Mouse (Mus musculus): ENCODE data around the gene Abhd5. TPM values are rescaled to one million over a fixed set of nuclear protein-coding genes. Genes with fewer than 3 reads are reported as not detected.

Gene Abhd5
- total and polyA plus RNA-seq, 3 experiments, result 14.2 to 20.2 TPM; not detected in 1

DNA sequence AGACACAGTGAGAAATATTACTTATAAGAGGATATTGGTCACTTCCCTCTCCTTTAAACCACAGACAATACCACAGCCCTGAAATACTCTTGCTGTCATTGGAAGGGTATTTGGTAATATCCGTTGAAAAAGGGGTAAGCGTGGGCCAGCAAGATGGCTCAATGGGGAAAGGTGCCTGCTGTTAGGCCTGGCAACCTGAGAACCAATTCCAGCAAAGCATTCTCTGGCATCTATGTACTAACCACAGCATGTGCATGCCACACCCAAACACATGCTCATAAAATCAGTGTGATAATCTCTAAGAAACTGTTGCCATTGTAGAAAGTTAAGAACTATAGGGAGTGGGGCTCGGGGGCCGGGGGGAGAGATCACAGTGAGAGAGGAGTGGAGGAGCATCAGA, 2.1 kb upstream of the Abhd5 start:
- DNase-seq (ENCODE audit: low read depth, low spot score), result peak; percentile 34
- Histone ChIP-seq H3K9ac (ENCODE audit: control insufficient read depth, low read depth, low read length, poor library complexity, severe bottlenecking) (no peak overlapping the region), H3K27me3 (ENCODE audit: control insufficient read depth in 1 of 2, insufficient read depth in 2 of 2, low read length in 2 of 2) (no peaks in the 10 kb centered on the region), H3K79me2 (ENCODE audit: control insufficient read depth, insufficient read depth, low read length, poor library complexity) (peaks cover 4% of the 10 kb centered on the region), H3K4me3 (ENCODE audit: control insufficient read depth in 1 of 2, insufficient read depth in 1 of 2, low read depth in 2 of 2, low read length in 2 of 2) (no peak overlapping the region), H3K36me3 (ENCODE audit: control insufficient read depth in 1 of 2, insufficient read depth in 2 of 2, low read length in 2 of 2) (peaks cover 0 to 37% of the 10 kb centered on the region in 2 experiments; a peak in 2 of 4 replicates), H3K27ac (ENCODE audit: control insufficient read depth, low read depth, low read length) (no peak overlapping the region), H3K9me3 (replicated peaks; ENCODE audit: insufficient read depth, low read length) (no peaks in the 10 kb centered on the region), H3K4me1 (ENCODE audit: control insufficient read depth in 1 of 2, insufficient read depth in 2 of 2, low read length in 2 of 2) (peaks cover 20 to 33% of the 10 kb centered on the region in 2 experiments)
- no peak for TF ChIP-seq CTCF (IDR thresholded peaks at IDR 0.05 in 2 of 3, conservative IDR thresholded peaks at IDR 0.05 in 1 of 3; ENCODE audit: control insufficient read depth in 1 of 3, insufficient read depth in 1 of 3, low read depth in 2 of 3, low read length in 3 of 3, poor library complexity in 1 of 3, severe bottlenecking in 1 of 3)
- peak; percentile 37; the same call in 1 of the 2 replicates for TF ChIP-seq RCOR1 (IDR thresholded peaks at IDR 0.05; ENCODE audit: low read depth, low read length)
- TF ChIP-seq TCF12 (IDR thresholded peaks at IDR 0.05; ENCODE audit: low read depth, low read length), result peak; percentile 55; the same call in 1 of the 2 replicates
- peak; percentile 51; the same call in 1 of the 2 replicates for TF ChIP-seq ETS1 (IDR thresholded peaks at IDR 0.05; ENCODE audit: low read depth, low read length)
- TF ChIP-seq TAL1 (IDR thresholded peaks at IDR 0.05; ENCODE audit: low read length), result no peak
- TF ChIP-seq MAFK (IDR thresholded peaks at IDR 0.05; ENCODE audit: borderline replicate concordance, low read depth, low read length), result no peak
- TF ChIP-seq EP300 (IDR thresholded peaks at IDR 0.05; ENCODE audit: low read depth in 1 of 2, low read length in 2 of 2), result peak in 1 of 2 experiments; percentile 63; a peak in 2 of 4 replicates
- TF ChIP-seq NRF1 (IDR thresholded peaks at IDR 0.05; ENCODE audit: insufficient read depth, low read depth, low read length, poor library complexity, severe bottlenecking), result no peak
- TF ChIP-seq BHLHE40 (IDR thresholded peaks at IDR 0.05; ENCODE audit: borderline replicate concordance, low read depth, low read length), result peak; percentile 86

DNA sequence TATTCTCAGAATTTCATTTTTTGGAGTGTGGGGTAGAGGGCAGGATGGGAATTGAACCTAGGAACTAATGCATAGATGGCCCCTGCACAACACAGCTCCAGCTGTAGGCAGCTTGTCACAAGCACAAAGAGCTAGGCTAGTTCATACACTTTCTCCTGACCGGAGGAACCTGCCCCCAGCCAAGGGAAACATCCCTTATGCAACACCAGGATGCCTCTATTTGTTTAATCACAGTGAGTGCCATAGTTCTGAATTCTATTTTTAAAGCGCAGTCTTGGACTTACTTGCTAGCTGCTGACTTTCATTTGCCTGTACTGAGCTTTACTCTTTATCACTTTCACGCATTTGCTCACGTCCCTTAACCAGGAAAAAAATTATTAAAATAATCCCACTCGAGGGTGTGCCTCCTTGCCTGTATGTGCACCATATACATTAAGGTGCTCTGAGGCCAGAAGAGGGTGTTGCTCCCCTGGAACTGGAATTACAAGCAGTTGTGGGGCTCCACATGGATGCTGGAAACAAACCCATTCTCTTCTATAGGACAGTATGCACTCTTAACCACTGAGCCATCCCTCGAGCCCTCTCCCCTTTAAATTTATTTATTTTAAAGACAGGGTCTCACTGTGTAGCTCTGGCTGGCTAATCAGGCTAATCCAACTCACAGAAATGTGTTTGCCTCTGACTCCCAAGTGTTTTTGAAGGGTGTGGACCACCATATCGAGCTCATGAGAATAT, 845 bp upstream of the Abhd5 start:
- no peak for TF ChIP-seq POLR2AphosphoS2 (IDR thresholded peaks at IDR 0.05; ENCODE audit: low read length)
- H3K4me3 ChIP-seq (ENCODE audit: control insufficient read depth in 1 of 2, insufficient read depth in 1 of 2, low read depth in 2 of 2, low read length in 2 of 2), result peak overlapping the region; percentile 74 to 86
- H3K9ac ChIP-seq (ENCODE audit: control insufficient read depth, low read depth, low read length, poor library complexity, severe bottlenecking), result peak overlapping the region; percentile 79; the same call in 1 of the 2 replicates
- no peak for DNase-seq (ENCODE audit: low read depth, low spot score)
- H3K79me2 ChIP-seq (ENCODE audit: control insufficient read depth, insufficient read depth, low read length, poor library complexity), result peaks cover 4% of the 10 kb centered on the region
- H3K27me3 ChIP-seq (ENCODE audit: control insufficient read depth in 1 of 2, insufficient read depth in 2 of 2, low read length in 2 of 2), result no peaks in the 10 kb centered on the region
- no peak overlapping the region for H3K27ac ChIP-seq (ENCODE audit: control insufficient read depth, low read depth, low read length)
- peaks cover 20 to 33% of the 10 kb centered on the region in 2 experiments for H3K4me1 ChIP-seq (ENCODE audit: control insufficient read depth in 1 of 2, insufficient read depth in 2 of 2, low read length in 2 of 2)
- peaks cover 0 to 37% of the 10 kb centered on the region in 2 experiments; a peak in 2 of 4 replicates for H3K36me3 ChIP-seq (ENCODE audit: control insufficient read depth in 1 of 2, insufficient read depth in 2 of 2, low read length in 2 of 2)
- H3K9me3 ChIP-seq (replicated peaks; ENCODE audit: insufficient read depth, low read length), result no peaks in the 10 kb centered on the region

DNA sequence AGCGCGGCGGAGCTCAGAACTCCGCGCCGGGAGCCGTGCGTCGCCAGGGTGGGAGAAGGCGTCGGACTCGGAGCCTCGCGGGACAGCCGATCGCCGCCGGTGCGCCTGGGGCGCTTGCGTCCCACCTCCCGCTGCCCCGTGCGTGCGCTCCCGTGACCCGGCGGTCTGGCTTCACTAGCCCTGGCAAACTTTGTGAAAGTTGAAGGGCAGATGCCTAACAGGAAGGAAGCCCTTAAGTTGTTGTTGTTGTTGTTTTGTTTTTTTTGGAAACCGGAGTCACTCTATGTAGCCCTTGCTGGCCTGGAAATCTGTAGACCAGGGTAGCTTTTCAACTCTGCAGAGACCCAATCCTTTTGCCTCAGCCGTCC, 601 bp downstream of the Abhd5 start:
- H3K27me3 ChIP-seq (ENCODE audit: control insufficient read depth in 1 of 2, insufficient read depth in 2 of 2, low read length in 2 of 2), result no peaks in the 10 kb centered on the region
- H3K4me1 ChIP-seq (ENCODE audit: control insufficient read depth in 1 of 2, insufficient read depth in 2 of 2, low read length in 2 of 2), result peaks cover 20 to 33% of the 10 kb centered on the region in 2 experiments
- H3K4me3 ChIP-seq (ENCODE audit: control insufficient read depth in 1 of 2, insufficient read depth in 1 of 2, low read depth in 2 of 2, low read length in 2 of 2), result peak overlapping the region; percentile 71 to 86
- H3K9ac ChIP-seq (ENCODE audit: control insufficient read depth, low read depth, low read length, poor library complexity, severe bottlenecking), result peak overlapping the region; percentile 94
- peak overlapping the region; percentile 50 for H3K27ac ChIP-seq (ENCODE audit: control insufficient read depth, low read depth, low read length)
- H3K79me2 ChIP-seq (ENCODE audit: control insufficient read depth, insufficient read depth, low read length, poor library complexity), result peaks cover 4% of the 10 kb centered on the region
- TF ChIP-seq MYC (IDR thresholded peaks at IDR 0.05; ENCODE audit: low read depth, low read length) (0 out of 2 replicates have a peak, but pooled peaks have one; percentile 3), MAX (IDR thresholded peaks at IDR 0.05; ENCODE audit: low read length) (peak; percentile 30; the same call in 1 of the 2 replicates), BHLHE40 (IDR thresholded peaks at IDR 0.05; ENCODE audit: borderline replicate concordance, low read depth, low read length) (peak; percentile 17; the same call in 1 of the 2 replicates), EP300 (IDR thresholded peaks at IDR 0.05; ENCODE audit: low read depth in 1 of 2, low read length in 2 of 2) (no peak; a peak in 1 of 4 replicates), TBP (IDR thresholded peaks at IDR 0.05; ENCODE audit: low read depth, low read length) (no peak), MXI1 (IDR thresholded peaks at IDR 0.05; ENCODE audit: low read depth, low read length) (peak; percentile 6; the same call in 1 of the 2 replicates)
- peaks cover 0 to 37% of the 10 kb centered on the region in 2 experiments; a peak in 2 of 4 replicates for H3K36me3 ChIP-seq (ENCODE audit: control insufficient read depth in 1 of 2, insufficient read depth in 2 of 2, low read length in 2 of 2)
- H3K9me3 ChIP-seq (replicated peaks; ENCODE audit: insufficient read depth, low read length), result no peaks in the 10 kb centered on the region
- DNase-seq (ENCODE audit: low read depth, low spot score), result peak; percentile 62

All from MEL (cell line).